Mouse (Mus musculus): ENCODE measurements around the gene Perm1.

The Perm1 gene

GRCm38 (mm10) chr4:156236651-156237447 lies 21.2 kb downstream of the Perm1 start:
- no peak for DNase-seq (ENCODE audit: low read depth, low spot score)

DNA sequence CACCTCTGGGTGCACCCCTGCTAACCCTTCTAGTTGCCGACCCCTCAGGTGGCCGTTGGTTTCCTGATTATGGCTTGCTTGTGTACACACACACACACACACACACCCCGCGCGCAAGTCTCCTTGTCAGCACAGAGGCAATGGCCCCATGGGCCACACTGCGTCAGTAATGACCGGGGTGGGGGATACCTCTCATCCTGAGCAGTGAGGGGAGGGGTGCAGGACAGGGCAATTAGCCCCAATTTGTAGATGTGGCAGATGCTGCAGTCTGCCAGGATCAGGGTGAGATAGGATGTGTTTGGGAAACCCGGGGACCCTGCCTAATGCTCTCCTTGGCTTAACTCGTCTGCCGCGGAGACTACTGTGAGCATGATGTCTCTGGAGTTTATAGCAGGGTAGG lies 33.9 kb downstream of the Perm1 start:
- no peak for DNase-seq (ENCODE audit: low read depth, low spot score)

- no peak for DNase-seq (ENCODE audit: low read depth, low spot score)
Measured at GRCm38 (mm10) chr4:156251081-156251480, 35.4 kb downstream of the Perm1 start.

GRCm38 (mm10) chr4:156252140-156252539 lies 36.5 kb downstream of the Perm1 start:
- no peak for DNase-seq (ENCODE audit: low read depth, low spot score)

DNA sequence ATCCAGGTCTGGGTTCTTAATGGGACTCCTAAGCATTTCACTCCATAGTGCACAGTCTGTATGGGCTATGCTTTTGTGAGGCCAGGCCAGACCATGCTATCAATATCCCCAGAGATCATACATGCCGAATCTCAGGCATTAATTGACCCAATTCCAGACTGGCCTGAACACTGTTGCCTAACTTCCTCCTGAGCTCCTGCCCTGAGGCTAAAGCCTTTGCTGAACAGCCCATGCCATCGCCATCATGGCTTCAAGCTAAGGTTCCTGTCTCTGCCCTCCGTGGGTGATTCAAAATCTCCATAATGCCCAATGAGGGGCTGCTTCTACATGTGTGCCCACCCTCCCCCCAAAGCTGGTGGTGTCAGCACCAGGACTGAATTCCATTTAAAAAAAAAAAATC lies 37.0 kb downstream of the Perm1 start:
- DNase-seq (ENCODE audit: low read depth, low spot score) = no peak

- no peak for DNase-seq (ENCODE audit: low read depth, low spot score)
Measured at GRCm38 (mm10) chr4:156253043-156253442, 37.4 kb downstream of the Perm1 start.

GRCm38 (mm10) chr4:156254361-156255077 lies 38.9 kb downstream of the Perm1 start:
- no peak for DNase-seq (ENCODE audit: low read depth, low spot score)

- no peak for DNase-seq (ENCODE audit: low read depth, low spot score)
Measured at GRCm38 (mm10) chr4:156255078-156255839, 39.6 kb downstream of the Perm1 start, which contains the start of gene Samd11. Samd11 (minus strand) TSS chr4:156255657.

Measured in WW6 (cell line).